Mouse (Mus musculus): ENCODE data around the gene Serpina3b. TPM values are rescaled to one million over a fixed set of nuclear protein-coding genes. Genes with fewer than 3 reads are reported as not detected.

The Serpina3b gene
- polyA plus RNA-seq (2012; rRNA removed) = not detected in 2 replicates

DNA sequence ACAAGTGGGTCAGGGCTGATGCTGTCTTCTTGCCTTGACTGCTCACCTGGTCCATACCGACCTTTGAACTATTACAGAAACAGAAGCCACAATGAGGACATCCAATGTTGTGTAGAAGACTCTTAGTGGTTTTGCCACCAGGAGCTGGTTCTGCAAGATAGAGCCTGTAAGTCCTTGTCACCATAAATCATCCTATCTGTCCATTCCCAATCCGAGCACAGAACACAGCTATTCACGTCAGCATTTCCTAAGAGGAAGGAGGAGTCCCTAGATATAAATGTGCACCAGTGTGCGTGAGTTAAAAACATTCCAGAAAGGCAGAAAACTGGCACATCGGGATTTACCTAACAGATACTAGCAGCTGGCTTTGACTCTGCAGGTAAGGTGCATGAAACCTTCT is at the start of gene Serpina3b:
Gene Serpina3b, plus strand, starts transcription at position 301 of the 400 bp plus-strand sequence.

DNA sequence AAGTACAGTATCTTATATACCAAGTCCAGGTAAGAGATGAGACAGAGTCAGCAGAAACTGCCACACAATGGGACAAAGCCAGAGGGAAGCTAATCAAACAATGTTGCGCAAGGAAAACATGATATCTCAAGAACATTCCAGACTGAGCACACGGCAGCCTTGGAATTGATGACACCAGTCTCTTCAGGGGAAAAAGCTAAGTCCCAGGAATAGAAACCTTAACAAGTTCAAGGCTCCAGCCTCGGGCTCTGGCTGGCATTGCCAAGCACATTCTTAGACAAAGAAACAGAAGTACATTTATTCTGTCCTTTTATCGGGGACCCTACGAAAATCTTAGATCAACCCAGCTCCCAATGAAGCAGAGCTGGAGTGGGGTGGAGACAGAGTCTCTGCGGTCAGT is 27.0 kb upstream of the Serpina3b start, which contains the start of gene Serpina5:
Gene Serpina5, plus strand, starts transcription at position 346 of the 400 bp plus-strand sequence.

GRCm38 (mm10) chr12:104112333-104112732 is 15.5 kb upstream of the Serpina3b start, which contains the start of gene Serpina3a:
Gene Serpina3a, plus strand, starts transcription at chr12:104112724.

GRCm38 (mm10) chr12:104153656-104154055 is 25.9 kb downstream of the Serpina3b start, which contains the start of gene Serpina3c:
Gene Serpina3c, minus strand, starts transcription at chr12:104153870.

Other genes with a start within 250 kb of the Serpina3b start
- gene Serpina1c, start 223.1 kb upstream of the Serpina3b start, polyA plus RNA-seq (2012; rRNA removed) = 0.08 TPM in 1 of 2 replicates, not detected in the other
- gene Serpina1e, start 169.0 kb upstream of the Serpina3b start, polyA plus RNA-seq (2012; rRNA removed) = 0.08 TPM in 1 of 2 replicates, not detected in the other
- not detected in 2 replicates for gene Serpina11, start 138.0 kb upstream of the Serpina3b start, polyA plus RNA-seq (2012; rRNA removed)
- gene Serpina9, start 114.2 kb upstream of the Serpina3b start, polyA plus RNA-seq (2012; rRNA removed) = 0.09 TPM in 1 of 2 replicates, not detected in the other
- not detected in 2 replicates for gene Serpina12, start 83.6 kb upstream of the Serpina3b start, polyA plus RNA-seq (2012; rRNA removed)
- not detected in 2 replicates for gene Serpina5, start 26.9 kb upstream of the Serpina3b start, polyA plus RNA-seq (2012; rRNA removed)
- gene Serpina3a, start 15.3 kb upstream of the Serpina3b start, polyA plus RNA-seq (2012; rRNA removed) = not detected in 2 replicates
- not detected in 2 replicates for gene Serpina3c, start 25.9 kb downstream of the Serpina3b start, polyA plus RNA-seq (2012; rRNA removed)
- gene Serpina3f, start 86.5 kb downstream of the Serpina3b start, polyA plus RNA-seq (2012; rRNA removed) = 0.22 and 0.59 TPM in 2 replicates
- 0.92 and 4.2 TPM in 2 replicates for gene Serpina3g, start 108.2 kb downstream of the Serpina3b start, polyA plus RNA-seq (2012; rRNA removed)
- 0.09 and 0.11 TPM in 2 replicates for gene Serpina3i, start 135.1 kb downstream of the Serpina3b start, polyA plus RNA-seq (2012; rRNA removed)
- gene Serpina3j, start 186.6 kb downstream of the Serpina3b start, polyA plus RNA-seq (2012; rRNA removed) = not detected in 2 replicates
- not detected in 2 replicates for gene Serpina3k, start 210.5 kb downstream of the Serpina3b start, polyA plus RNA-seq (2012; rRNA removed)
- not detected in 2 replicates for gene Serpina3m, start 210.5 kb downstream of the Serpina3b start, polyA plus RNA-seq (2012; rRNA removed)